Mouse (Mus musculus) forebrain, embryonic 15.5 days (tissue): ENCODE data around the gene Whamm. TPM values are rescaled to one million over a fixed set of nuclear protein-coding genes. Genes with fewer than 3 reads are reported as not detected.
A peak's percentile ranks its signal among the peaks of the same experiment; 100 is the strongest.

Experiments
- ATAC-seq: fragments of 200-750 bp; cut with Nextera tagmentation; replicated peaks from 2 replicates; pipeline ENCODE4 v1.8.0; 2017; ENCODE audit warnings: mild to moderate bottlenecking, moderate TSS enrichment, moderate library complexity
- H3K27ac ChIP-seq: fragments of 300-500 bp; sonication (generic); replicated peaks from 2 replicates; pipeline ENCODE4 v1.5.1; 2015; ENCODE audit warnings: mild to moderate bottlenecking, inconsistent platforms
- H3K27me3 ChIP-seq: fragments of 300-500 bp; sonication (generic); 2 replicates; pipeline ENCODE4 v1.6.1; 2015; ENCODE audit warnings: inconsistent platforms
- H3K36me3 ChIP-seq: fragments of 300-500 bp; sonication (generic); 2 replicates; pipeline ENCODE4 v1.6.1; 2015; ENCODE audit warnings: mild to moderate bottlenecking, inconsistent platforms
- H3K4me1 ChIP-seq: fragments of 300-500 bp; sonication (generic); 2 replicates; pipeline ENCODE4 v1.6.1; 2015; ENCODE audit warnings: inconsistent platforms
- H3K4me2 ChIP-seq: fragments of 300-500 bp; sonication (generic); replicated peaks from 2 replicates; pipeline ENCODE4 v1.6.1; 2015; ENCODE audit warnings: mild to moderate bottlenecking, inconsistent platforms
- H3K4me3 ChIP-seq: fragments of 300-500 bp; sonication (generic); 2 replicates; pipeline ENCODE4 v1.5.1; 2015; ENCODE audit warnings: mild to moderate bottlenecking, inconsistent platforms
- H3K9ac ChIP-seq: fragments of 300-500 bp; sonication (generic); replicated peaks from 2 replicates; pipeline ENCODE4 v1.6.1; 2015; ENCODE audit warnings: mild to moderate bottlenecking, inconsistent platforms
- H3K9me3 ChIP-seq: fragments of 300-500 bp; sonication (generic); 2 replicates; pipeline ENCODE4 v1.6.1; 2016; ENCODE audit warnings: inconsistent platforms
- WGBS: fragments of 180-500 bp; shearing (Covaris S2); methylation state at CpG from one replicate; pipeline ENCODE4 v1.1.7; 2015; ENCODE audit warnings: mixed read lengths; 5-methylcytosine and 5-hydroxymethylcytosine counted together
- polyA plus RNA-seq: library from polyadenylated mRNA; unstranded; fragments of >200 nt; fragmentation: Nextera tagmentation; extraction: Ambion mirVana; gene quantifications from 2 replicates; pipeline ENCODE4 v1.2.1, GENCODE M21; 2015

The Whamm gene
- 5.7 and 7.6 TPM in 2 replicates for polyA plus RNA-seq

- peaks cover 16% of the 10 kb centered on the region for H3K4me1 ChIP-seq
- no peaks in the 10 kb centered on the region for H3K9me3 ChIP-seq
- H3K4me2 ChIP-seq: peak within 1 kb of the TSS; percentile 80
- no peaks in the 10 kb centered on the region for H3K27me3 ChIP-seq
- H3K4me3 ChIP-seq: peak within 1 kb of the TSS; percentile 90
- H3K36me3 ChIP-seq: peaks cover 3% of the 10 kb centered on the region
- H3K9ac ChIP-seq: peak within 1 kb of the TSS; percentile 88
- peak; percentile 100 for ATAC-seq
- H3K27ac ChIP-seq: peak within 1 kb of the TSS; percentile 97
- under 1% methylated on average over 96 of the region's 96 CpGs for WGBS
Observed at GRCm38 (mm10) chr7:81571108-81571940, at the start of gene Whamm. Gene Whamm, plus strand, starts transcription at chr7:81571266.

- peaks cover 12% of the 10 kb centered on the region for H3K36me3 ChIP-seq
- peak overlapping the region; percentile 92 for H3K27ac ChIP-seq
- no peaks in the 10 kb centered on the region for H3K27me3 ChIP-seq
- peaks cover 28% of the 10 kb centered on the region for H3K4me1 ChIP-seq
- peak overlapping the region; percentile 71 for H3K9ac ChIP-seq
- H3K4me3 ChIP-seq: peak overlapping the region; percentile 62
- no peaks in the 10 kb centered on the region for H3K9me3 ChIP-seq
- ATAC-seq: peak; percentile 98
- peak overlapping the region; percentile 70 for H3K4me2 ChIP-seq
- under 1% methylated on average over 31 of the region's 31 CpGs for WGBS
Observed at GRCm38 (mm10) chr7:81523008-81523662, 47.9 kb upstream of the Whamm start.

- peak overlapping the region; percentile 71 for H3K9ac ChIP-seq
- H3K9me3 ChIP-seq: no peaks in the 10 kb centered on the region
- peak overlapping the region; percentile 62 for H3K4me3 ChIP-seq
- H3K36me3 ChIP-seq: peaks cover 13% of the 10 kb centered on the region
- WGBS: 11% methylated on average over 13 of the region's 13 CpGs
- ATAC-seq: peak; percentile 46; the same call in 1 of the 2 replicates
- peak overlapping the region; percentile 70 for H3K4me2 ChIP-seq
- H3K4me1 ChIP-seq: peaks cover 28% of the 10 kb centered on the region
- H3K27me3 ChIP-seq: no peaks in the 10 kb centered on the region
- H3K27ac ChIP-seq: peak overlapping the region; percentile 92
Observed at GRCm38 (mm10) chr7:81523663-81524017, 47.4 kb upstream of the Whamm start.

GRCm38 (mm10) chr7:81528918-81529317 lies 42.1 kb upstream of the Whamm start:
- Histone ChIP-seq H3K4me2 (no peak overlapping the region), H3K27ac (no peak overlapping the region), H3K9ac (no peak overlapping the region), H3K27me3 (no peaks in the 10 kb centered on the region), H3K9me3 (no peaks in the 10 kb centered on the region), H3K36me3 (peaks cover 61% of the 10 kb centered on the region), H3K4me1 (peaks cover 20% of the 10 kb centered on the region), H3K4me3 (no peak overlapping the region)
- WGBS: 90% methylated on average over 8 of the region's 8 CpGs
- ATAC-seq: no peak

GRCm38 (mm10) chr7:81531462-81531861 lies 39.6 kb upstream of the Whamm start:
- WGBS: 77% methylated on average over 1 of the region's 1 CpGs

GRCm38 (mm10) chr7:81536478-81536877 lies 34.6 kb upstream of the Whamm start:
- Histone ChIP-seq H3K4me1 (peaks cover 14% of the 10 kb centered on the region), H3K36me3 (peaks cover 38% of the 10 kb centered on the region), H3K4me2 (no peak overlapping the region), H3K9me3 (no peaks in the 10 kb centered on the region), H3K4me3 (no peak overlapping the region), H3K9ac (no peak overlapping the region), H3K27ac (no peak overlapping the region), H3K27me3 (no peaks in the 10 kb centered on the region)
- WGBS: 90% methylated on average over 4 of the region's 4 CpGs
- ATAC-seq: no peak

More at GRCm38 (mm10) chr7:81531462-81531861, 39.6 kb upstream of the Whamm start:
- peaks cover 2% of the 10 kb centered on the region; the same call in 1 of the 2 replicates for H3K4me1 ChIP-seq
- peaks cover 71% of the 10 kb centered on the region for H3K36me3 ChIP-seq
- no peak overlapping the region for H3K4me3 ChIP-seq
- no peak overlapping the region for H3K9ac ChIP-seq
- no peaks in the 10 kb centered on the region for H3K27me3 ChIP-seq
- H3K9me3 ChIP-seq: no peaks in the 10 kb centered on the region
- no peak overlapping the region for H3K27ac ChIP-seq
- no peak for ATAC-seq
- H3K4me2 ChIP-seq: no peak overlapping the region

- ATAC-seq: no peak
- peaks cover 23% of the 10 kb centered on the region for H3K36me3 ChIP-seq
- no peak overlapping the region for H3K9ac ChIP-seq
- H3K4me1 ChIP-seq: peaks cover 18% of the 10 kb centered on the region
- H3K4me3 ChIP-seq: no peak overlapping the region
- H3K27me3 ChIP-seq: no peaks in the 10 kb centered on the region
- WGBS: 67% methylated on average over 2 of the region's 2 CpGs
- no peaks in the 10 kb centered on the region for H3K9me3 ChIP-seq
- H3K4me2 ChIP-seq: no peak overlapping the region
- H3K27ac ChIP-seq: no peak overlapping the region
Observed at GRCm38 (mm10) chr7:81538070-81538675, 32.9 kb upstream of the Whamm start.

- WGBS: 5% methylated on average over 2 of the region's 2 CpGs
- Histone ChIP-seq H3K9me3 (no peaks in the 10 kb centered on the region), H3K27me3 (no peaks in the 10 kb centered on the region), H3K27ac (no peak overlapping the region), H3K36me3 (peaks cover 9% of the 10 kb centered on the region), H3K9ac (no peak overlapping the region), H3K4me3 (no peak overlapping the region), H3K4me1 (peaks cover 18% of the 10 kb centered on the region), H3K4me2 (no peak overlapping the region)
- ATAC-seq: no peak
Observed at GRCm38 (mm10) chr7:81539565-81539964, 31.5 kb upstream of the Whamm start.

GRCm38 (mm10) chr7:81540999-81541398 lies 30.1 kb upstream of the Whamm start:
- Histone ChIP-seq H3K27ac (peak overlapping the region; percentile 38), H3K36me3 (no peaks in the 10 kb centered on the region), H3K9ac (no peak overlapping the region), H3K9me3 (no peaks in the 10 kb centered on the region), H3K4me2 (no peak overlapping the region), H3K4me1 (peaks cover 18% of the 10 kb centered on the region), H3K27me3 (no peaks in the 10 kb centered on the region), H3K4me3 (no peak overlapping the region)
- 48% methylated on average over 1 of the region's 1 CpGs for WGBS
- no peak for ATAC-seq

GRCm38 (mm10) chr7:81541924-81542524 lies 29.0 kb upstream of the Whamm start:
- no peak overlapping the region for H3K27ac ChIP-seq

GRCm38 (mm10) chr7:81542934-81543333 lies 28.1 kb upstream of the Whamm start:
- Histone ChIP-seq H3K27ac (no peak overlapping the region), H3K4me3 (no peak overlapping the region), H3K9ac (no peak overlapping the region), H3K9me3 (no peaks in the 10 kb centered on the region), H3K36me3 (no peaks in the 10 kb centered on the region), H3K27me3 (no peaks in the 10 kb centered on the region), H3K4me1 (peaks cover 18% of the 10 kb centered on the region), H3K4me2 (no peak overlapping the region)
- 78% methylated on average over 8 of the region's 8 CpGs for WGBS
- no peak for ATAC-seq

More at GRCm38 (mm10) chr7:81541924-81542524, 29.0 kb upstream of the Whamm start:
- Histone ChIP-seq H3K4me1 (peaks cover 18% of the 10 kb centered on the region), H3K9ac (no peak overlapping the region), H3K9me3 (no peaks in the 10 kb centered on the region), H3K4me2 (no peak overlapping the region), H3K27me3 (no peaks in the 10 kb centered on the region), H3K36me3 (no peaks in the 10 kb centered on the region), H3K4me3 (no peak overlapping the region)
- peak; percentile 57; the same call in 1 of the 2 replicates for ATAC-seq
- 67% methylated on average over 7 of the region's 7 CpGs for WGBS
